Mouse (Mus musculus): ENCODE measurements around the gene Bcl6b.

Gene Bcl6b

GRCm38 (mm10) chr11:70211972-70212371 lies 17.6 kb downstream of the Bcl6b start:
- peak; percentile 87 for DNase-seq

- no peak for DNase-seq
Observed at GRCm38 (mm10) chr11:70210681-70211080, 18.9 kb downstream of the Bcl6b start.

- peak; percentile 89 for DNase-seq
Observed at GRCm38 (mm10) chr11:70208778-70209388, 20.7 kb downstream of the Bcl6b start.

GRCm38 (mm10) chr11:70207283-70207682 lies 22.3 kb downstream of the Bcl6b start:
- peak; percentile 89 for DNase-seq

- peak; percentile 91 for DNase-seq
Observed at GRCm38 (mm10) chr11:70206801-70207200, 22.8 kb downstream of the Bcl6b start.

GRCm38 (mm10) chr11:70201691-70202090 lies 27.9 kb downstream of the Bcl6b start:
- peak; percentile 93 for DNase-seq

GRCm38 (mm10) chr11:70200036-70200608 lies 29.5 kb downstream of the Bcl6b start:
- peak; percentile 88 for DNase-seq

- DNase-seq = no peak
Observed at GRCm38 (mm10) chr11:70199107-70199506, 30.5 kb downstream of the Bcl6b start.

GRCm38 (mm10) chr11:70198332-70198731 lies 31.3 kb downstream of the Bcl6b start:
- peak; percentile 79 for DNase-seq

GRCm38 (mm10) chr11:70193354-70194285 lies 36.0 kb downstream of the Bcl6b start:
- peak; percentile 84 for DNase-seq

- DNase-seq = no peak
Observed at GRCm38 (mm10) chr11:70192157-70192556, 37.4 kb downstream of the Bcl6b start.

GRCm38 (mm10) chr11:70191188-70191587 lies 38.4 kb downstream of the Bcl6b start:
- DNase-seq = peak; percentile 92

- DNase-seq = peak; percentile 82
Observed at GRCm38 (mm10) chr11:70189319-70190134, 40.1 kb downstream of the Bcl6b start.

GRCm38 (mm10) chr11:70185120-70185519 lies 44.5 kb downstream of the Bcl6b start:
- DNase-seq = peak; percentile 95

GRCm38 (mm10) chr11:70180496-70180895 lies 49.1 kb downstream of the Bcl6b start:
- no peak for DNase-seq

- peak; percentile 55 for DNase-seq
Observed at GRCm38 (mm10) chr11:70179401-70179800, 50.2 kb downstream of the Bcl6b start.

GRCm38 (mm10) chr11:70178756-70179155 lies 50.8 kb downstream of the Bcl6b start:
- peak; percentile 56 for DNase-seq

GRCm38 (mm10) chr11:70178311-70178710 lies 51.3 kb downstream of the Bcl6b start:
- DNase-seq = peak; percentile 61

- DNase-seq = peak; percentile 66
Observed at GRCm38 (mm10) chr11:70177647-70178046, 52.0 kb downstream of the Bcl6b start.

- peak; percentile 74 for DNase-seq
Observed at GRCm38 (mm10) chr11:70174491-70174890, 55.1 kb downstream of the Bcl6b start.

Measured in heart, adult 11 months (tissue).